Mouse (Mus musculus) forebrain, embryonic 10.5 days (tissue): ENCODE data around the gene Zbtb43. TPM values are rescaled to one million over a fixed set of nuclear protein-coding genes. Genes with fewer than 3 reads are reported as not detected.

ENCODE experiments used
- DNase-seq: peaks from one replicate; pipeline ENCODE4 v3.0.0-alpha.2; 2017; ENCODE audit warnings: low spot score; ENCODE audit errors: extremely low spot score
- H3K27ac ChIP-seq: fragments of 300-500 bp; sonication (generic); 2 replicates; pipeline ENCODE4 v1.5.1; 2016; ENCODE audit warnings: mild to moderate bottlenecking
- H3K27me3 ChIP-seq: fragments of 300-500 bp; sonication (generic); 2 replicates; pipeline ENCODE4 v1.6.1; 2016; ENCODE audit warnings: mild to moderate bottlenecking; ENCODE audit not compliant: poor library complexity, severe bottlenecking
- H3K36me3 ChIP-seq: fragments of 300-500 bp; sonication (generic); replicated peaks from 2 replicates; pipeline ENCODE4 v1.6.1; 2016; ENCODE audit warnings: mild to moderate bottlenecking, moderate library complexity
- H3K4me1 ChIP-seq: fragments of 300-500 bp; sonication (generic); 2 replicates; pipeline ENCODE4 v1.6.1; 2016
- H3K4me3 ChIP-seq: fragments of 300-500 bp; sonication (generic); 2 replicates; pipeline ENCODE4 v1.5.1; 2016; ENCODE audit warnings: mild to moderate bottlenecking, moderate library complexity
- H3K9me3 ChIP-seq: fragments of 300-500 bp; sonication (generic); 2 replicates; pipeline ENCODE4 v1.6.1; 2016; ENCODE audit warnings: mild to moderate bottlenecking, moderate library complexity
- WGBS: fragments of 180-500 bp; shearing (Covaris S2); methylation state at CpG from one replicate; pipeline ENCODE4 v1.1.7; 2016; 5-methylcytosine and 5-hydroxymethylcytosine counted together
- polyA plus RNA-seq: library from polyadenylated mRNA; unstranded; fragments of >200 nt; fragmentation: Nextera tagmentation; extraction: Ambion mirVana; gene quantifications from 2 replicates; pipeline ENCODE4 v1.2.1, GENCODE M21; 2016

Zbtb43 gene
- polyA plus RNA-seq, 1 experiment from 2014 or later, result 19.9 TPM

- DNase-seq, result peak; percentile 18
- H3K4me3 ChIP-seq, result peak overlapping the region; percentile 98
- H3K27me3 ChIP-seq, result no peaks in the 10 kb centered on the region
- peaks cover 22% of the 10 kb centered on the region for H3K36me3 ChIP-seq
- WGBS, result 6% methylated on average over 57 of the region's 57 CpGs
- peaks cover 28% of the 10 kb centered on the region for H3K4me1 ChIP-seq
- H3K27ac ChIP-seq, result peak overlapping the region; percentile 93
- H3K9me3 ChIP-seq, result 0 out of 2 replicates have a peak, but pooled peaks cover 3% of the 10 kb centered on the region
These were observed 553 bp downstream of the Zbtb43 start for GRCm38 (mm10) chr2:33467546-33468465.

- no peak overlapping the region for H3K4me3 ChIP-seq
- peaks cover 28% of the 10 kb centered on the region for H3K4me1 ChIP-seq
- WGBS, result 75% methylated on average over 4 of the region's 4 CpGs
- H3K36me3 ChIP-seq, result peaks cover 40% of the 10 kb centered on the region
- H3K9me3 ChIP-seq, result no peaks in the 10 kb centered on the region
- no peak for DNase-seq
- H3K27me3 ChIP-seq, result no peaks in the 10 kb centered on the region
- H3K27ac ChIP-seq, result no peak overlapping the region
These were observed 2.4 kb downstream of the Zbtb43 start for GRCm38 (mm10) chr2:33465966-33466365.

GRCm38 (mm10) chr2:33465215-33465614 lies 3.1 kb downstream of the Zbtb43 start:
- Histone ChIP-seq H3K4me1 (peaks cover 28% of the 10 kb centered on the region), H3K27me3 (no peaks in the 10 kb centered on the region), H3K27ac (no peak overlapping the region), H3K9me3 (no peaks in the 10 kb centered on the region), H3K36me3 (peaks cover 48% of the 10 kb centered on the region), H3K4me3 (no peak overlapping the region)
- no peak for DNase-seq
- WGBS, result 76% methylated on average over 5 of the region's 5 CpGs

- Histone ChIP-seq H3K27me3 (no peaks in the 10 kb centered on the region), H3K27ac (no peak overlapping the region), H3K4me3 (no peak overlapping the region), H3K9me3 (no peaks in the 10 kb centered on the region), H3K4me1 (peaks cover 18% of the 10 kb centered on the region), H3K36me3 (peaks cover 71% of the 10 kb centered on the region)
- WGBS, result 90% methylated on average over 7 of the region's 7 CpGs
- DNase-seq, result no peak
These were observed 6.3 kb downstream of the Zbtb43 start for GRCm38 (mm10) chr2:33462066-33462465.

GRCm38 (mm10) chr2:33461066-33461465 lies 7.3 kb downstream of the Zbtb43 start:
- Histone ChIP-seq H3K27ac (no peak overlapping the region), H3K27me3 (no peaks in the 10 kb centered on the region), H3K4me1 (peaks cover 12% of the 10 kb centered on the region), H3K9me3 (no peaks in the 10 kb centered on the region), H3K36me3 (peaks cover 78% of the 10 kb centered on the region), H3K4me3 (no peak overlapping the region)
- WGBS, result 86% methylated on average over 1 of the region's 1 CpGs
- no peak for DNase-seq

- Histone ChIP-seq H3K4me1 (peaks cover 4% of the 10 kb centered on the region; the same call in 1 of the 2 replicates), H3K36me3 (peaks cover 88% of the 10 kb centered on the region), H3K27ac (no peak overlapping the region), H3K9me3 (no peaks in the 10 kb centered on the region), H3K4me3 (no peak overlapping the region), H3K27me3 (no peaks in the 10 kb centered on the region)
- no peak for DNase-seq
- WGBS, result 85% methylated on average over 4 of the region's 4 CpGs
These were observed 8.7 kb downstream of the Zbtb43 start for GRCm38 (mm10) chr2:33459660-33460059.

- WGBS, result 87% methylated on average over 3 of the region's 3 CpGs
- no peak overlapping the region for H3K27ac ChIP-seq
- H3K9me3 ChIP-seq, result no peaks in the 10 kb centered on the region
- H3K36me3 ChIP-seq, result peaks cover 88% of the 10 kb centered on the region
- DNase-seq, result no peak
- no peaks in the 10 kb centered on the region for H3K27me3 ChIP-seq
- no peak overlapping the region for H3K4me3 ChIP-seq
- H3K4me1 ChIP-seq, result peaks cover 4% of the 10 kb centered on the region; the same call in 1 of the 2 replicates
These were observed 11.7 kb downstream of the Zbtb43 start for GRCm38 (mm10) chr2:33456696-33457095.

- Histone ChIP-seq H3K9me3 (no peaks in the 10 kb centered on the region), H3K27me3 (no peaks in the 10 kb centered on the region), H3K4me1 (peaks cover 4% of the 10 kb centered on the region; the same call in 1 of the 2 replicates), H3K36me3 (peaks cover 88% of the 10 kb centered on the region), H3K4me3 (no peak overlapping the region), H3K27ac (no peak overlapping the region)
- DNase-seq, result no peak
- WGBS, result 93% methylated on average over 5 of the region's 5 CpGs
These were observed 12.1 kb downstream of the Zbtb43 start for GRCm38 (mm10) chr2:33456242-33456641.

GRCm38 (mm10) chr2:33455350-33455749 lies 13.0 kb downstream of the Zbtb43 start:
- Histone ChIP-seq H3K27ac (no peak overlapping the region), H3K9me3 (no peaks in the 10 kb centered on the region), H3K36me3 (peaks cover 88% of the 10 kb centered on the region), H3K27me3 (no peaks in the 10 kb centered on the region), H3K4me3 (no peak overlapping the region), H3K4me1 (peaks cover 4% of the 10 kb centered on the region; the same call in 1 of the 2 replicates)
- no peak for DNase-seq
- WGBS, result 90% methylated on average over 3 of the region's 3 CpGs

GRCm38 (mm10) chr2:33454816-33455215 lies 13.5 kb downstream of the Zbtb43 start:
- WGBS, result 90% methylated on average over 8 of the region's 8 CpGs
- DNase-seq, result no peak
- Histone ChIP-seq H3K9me3 (no peaks in the 10 kb centered on the region), H3K4me1 (peaks cover 4% of the 10 kb centered on the region; the same call in 1 of the 2 replicates), H3K27me3 (no peaks in the 10 kb centered on the region), H3K36me3 (peaks cover 88% of the 10 kb centered on the region), H3K27ac (no peak overlapping the region), H3K4me3 (no peak overlapping the region)

GRCm38 (mm10) chr2:33453476-33453875 lies 14.9 kb downstream of the Zbtb43 start:
- WGBS, result 97% methylated on average over 3 of the region's 3 CpGs
- Histone ChIP-seq H3K36me3 (peaks cover 91% of the 10 kb centered on the region), H3K4me3 (no peak overlapping the region)

GRCm38 (mm10) chr2:33452721-33453120 lies 15.6 kb downstream of the Zbtb43 start:
- H3K36me3 ChIP-seq, result peaks cover 85% of the 10 kb centered on the region
- peaks cover 4% of the 10 kb centered on the region; the same call in 1 of the 2 replicates for H3K4me1 ChIP-seq
- 91% methylated on average over 5 of the region's 5 CpGs for WGBS
- no peaks in the 10 kb centered on the region for H3K9me3 ChIP-seq
- DNase-seq, result no peak
- no peak overlapping the region for H3K27ac ChIP-seq
- no peaks in the 10 kb centered on the region for H3K27me3 ChIP-seq
- no peak overlapping the region for H3K4me3 ChIP-seq

More at GRCm38 (mm10) chr2:33453476-33453875, 14.9 kb downstream of the Zbtb43 start:
- no peaks in the 10 kb centered on the region for H3K9me3 ChIP-seq
- no peak for DNase-seq
- H3K4me1 ChIP-seq, result peaks cover 4% of the 10 kb centered on the region; the same call in 1 of the 2 replicates
- no peak overlapping the region for H3K27ac ChIP-seq
- no peaks in the 10 kb centered on the region for H3K27me3 ChIP-seq

GRCm38 (mm10) chr2:33452140-33452539 lies 16.2 kb downstream of the Zbtb43 start:
- no peaks in the 10 kb centered on the region for H3K9me3 ChIP-seq
- H3K27ac ChIP-seq, result no peak overlapping the region
- H3K36me3 ChIP-seq, result peaks cover 83% of the 10 kb centered on the region
- DNase-seq, result no peak
- H3K4me3 ChIP-seq, result no peak overlapping the region
- H3K27me3 ChIP-seq, result no peaks in the 10 kb centered on the region
- 61% methylated on average over 4 of the region's 4 CpGs for WGBS
- peaks cover 4% of the 10 kb centered on the region; the same call in 1 of the 2 replicates for H3K4me1 ChIP-seq
